Mouse (Mus musculus) embryonic facial prominence, embryonic 15.5 days (tissue): Measurements from ENCODE around the gene Ift140. TPM values are rescaled to one million over a fixed set of nuclear protein-coding genes. Genes with fewer than 3 reads are reported as not detected.
A peak's percentile ranks its signal among the peaks of the same experiment; 100 is the strongest.
"Not testable (repeated sequence)": the region's sequence is repeated elsewhere in the genome, so short reads cannot be mapped to it uniquely, and the experiment has no call there.

Experiments used
- ATAC-seq: fragments of 200-750 bp; cut with Nextera tagmentation; 2 replicates; pipeline ENCODE4 v1.8.0; 2017; ENCODE audit warnings: low read depth, moderate TSS enrichment; ENCODE audit not compliant: insufficient number of reproducible peaks, low FRiP score, low TSS enrichment
- H3K27ac ChIP-seq: fragments of 300-500 bp; sonication (generic); replicated peaks from 2 replicates; pipeline ENCODE4 v1.5.1; 2015; ENCODE audit warnings: mild to moderate bottlenecking, inconsistent platforms
- H3K27me3 ChIP-seq: fragments of 300-500 bp; sonication (generic); 2 replicates; pipeline ENCODE4 v1.6.1; 2015; ENCODE audit warnings: inconsistent platforms
- H3K36me3 ChIP-seq: fragments of 300-500 bp; sonication (generic); 2 replicates; pipeline ENCODE4 v1.6.1; 2015; ENCODE audit warnings: mild to moderate bottlenecking, inconsistent platforms
- H3K4me1 ChIP-seq: fragments of 300-500 bp; sonication (generic); 2 replicates; pipeline ENCODE4 v1.6.1; 2015; ENCODE audit warnings: inconsistent platforms
- H3K4me2 ChIP-seq: fragments of 300-500 bp; sonication (generic); replicated peaks from 2 replicates; pipeline ENCODE4 v1.6.1; 2015; ENCODE audit warnings: mild to moderate bottlenecking, inconsistent platforms
- H3K4me3 ChIP-seq: fragments of 300-500 bp; sonication (generic); replicated peaks from 2 replicates; pipeline ENCODE4 v1.5.1; 2015; ENCODE audit warnings: mild to moderate bottlenecking, inconsistent platforms
- H3K9ac ChIP-seq: fragments of 300-500 bp; sonication (generic); 2 replicates; pipeline ENCODE4 v1.6.1; 2015; ENCODE audit warnings: inconsistent platforms
- H3K9me3 ChIP-seq: fragments of 300-500 bp; sonication (generic); replicated peaks from 2 replicates; pipeline ENCODE4 v1.6.1; 2016; ENCODE audit warnings: inconsistent platforms
- WGBS: fragments of 180-500 bp; shearing (Covaris S2); methylation state at CpG from one replicate; pipeline ENCODE4 v1.1.7; 2015; 5-methylcytosine and 5-hydroxymethylcytosine counted together
- polyA plus RNA-seq: library from polyadenylated mRNA; unstranded; fragments of >200 nt; fragmentation: Nextera tagmentation; extraction: Ambion mirVana; gene quantifications from 2 replicates; pipeline ENCODE4 v1.2.1, GENCODE M21; 2015

Gene Ift140
- polyA plus RNA-seq, 1 experiment from 2014 or later = 19.8 TPM

DNA sequence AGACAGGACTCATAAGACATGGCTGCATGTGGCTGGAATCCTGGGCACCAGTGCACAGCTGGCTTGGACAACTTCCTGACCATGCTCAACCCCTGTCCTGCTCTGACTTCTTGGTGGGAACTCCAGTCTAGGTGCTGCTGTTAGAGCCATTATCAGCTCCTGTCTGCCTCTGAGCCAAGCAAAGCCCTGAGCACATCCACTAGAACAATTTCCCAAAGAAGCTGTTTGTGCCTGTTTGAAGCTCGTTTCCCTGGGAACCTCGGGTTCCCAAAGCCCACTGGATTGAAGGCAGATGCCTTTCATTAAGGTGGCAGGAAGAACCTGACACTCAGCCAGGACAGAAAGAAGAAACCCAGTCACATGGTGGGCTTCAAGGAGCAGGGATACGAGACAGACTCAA is 104.5 kb downstream of the Ift140 start, which contains the start of gene Ptx4:
TSS of gene Ptx4 (plus strand) at position 355 of the 400 bp plus-strand sequence.
- Histone ChIP-seq H3K4me3 (no peak within 1 kb of the TSS), H3K4me2 (no peak within 1 kb of the TSS), H3K9me3 (no peaks in the 10 kb centered on the region), H3K9ac (no peak within 1 kb of the TSS), H3K36me3 (no peaks in the 10 kb centered on the region), H3K4me1 (peaks cover 10% of the 10 kb centered on the region; the same call in 1 of the 2 replicates), H3K27me3 (no peaks in the 10 kb centered on the region; the same call in 1 of the 2 replicates), H3K27ac (no peak within 1 kb of the TSS)
- WGBS = 11% methylated on average over 3 of the region's 3 CpGs
- ATAC-seq = no peak

DNA sequence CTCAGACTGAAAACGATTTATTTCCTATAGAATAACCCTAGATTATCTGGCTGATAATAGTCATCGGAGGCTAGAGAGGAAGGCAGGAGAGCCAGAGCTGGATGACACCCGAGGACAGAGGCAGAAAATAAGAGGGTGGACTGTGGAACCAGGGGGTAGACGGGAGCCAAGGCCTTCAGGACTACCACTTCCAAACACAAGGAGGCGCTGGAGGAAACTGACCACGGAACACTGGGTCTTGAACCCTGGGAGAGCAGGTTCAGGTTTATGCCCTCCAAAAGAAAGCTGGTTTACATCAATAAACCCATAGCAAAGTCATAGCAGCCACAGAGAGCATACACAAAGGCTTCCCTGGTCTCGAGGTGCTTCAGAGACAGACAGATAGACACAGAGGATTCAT is 108.1 kb downstream of the Ift140 start:
- Histone ChIP-seq H3K4me1 (0 out of 2 replicates have a peak, but pooled peaks cover 3% of the 10 kb centered on the region), H3K9me3 (no peaks in the 10 kb centered on the region), H3K27ac (no peak overlapping the region), H3K4me3 (no peak overlapping the region), H3K4me2 (no peak overlapping the region), H3K9ac (no peak overlapping the region), H3K27me3 (no peaks in the 10 kb centered on the region; the same call in 1 of the 2 replicates), H3K36me3 (no peaks in the 10 kb centered on the region)
- WGBS = 33% methylated on average over 7 of the region's 7 CpGs
- no peak for ATAC-seq

DNA sequence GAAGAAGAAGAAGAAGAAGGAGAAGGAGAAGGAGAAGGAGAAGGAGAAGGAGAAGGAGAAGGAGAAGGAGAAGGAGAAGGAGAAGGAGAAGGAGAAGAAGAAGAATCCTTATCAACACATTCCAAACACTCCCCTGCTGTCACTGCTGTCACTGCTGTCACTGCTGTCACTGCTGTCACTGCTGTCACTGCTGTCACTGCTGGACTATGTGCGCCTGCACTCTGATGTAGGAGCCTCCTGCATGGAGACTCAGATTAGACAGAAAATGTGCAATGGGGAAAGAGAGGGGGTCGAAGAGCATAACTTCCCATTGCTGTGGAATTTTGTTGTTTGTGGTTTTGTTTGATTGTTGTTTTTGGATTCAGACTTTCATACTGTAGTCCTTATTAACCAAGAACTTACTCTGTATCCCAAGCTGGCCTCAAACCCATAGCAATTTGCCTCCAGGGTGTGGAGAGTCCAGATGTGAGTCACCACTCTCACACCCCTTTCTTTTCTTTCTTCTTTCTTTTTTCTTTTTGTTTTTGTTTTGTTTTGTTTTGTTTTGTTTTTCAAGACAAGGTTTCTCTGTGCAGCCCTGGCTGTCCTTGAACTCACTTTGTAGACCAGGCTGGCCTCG is 109.7 kb downstream of the Ift140 start:
- not testable (repeated sequence) for H3K9ac ChIP-seq, H3K4me1 ChIP-seq, H3K4me2 ChIP-seq, H3K27ac ChIP-seq, H3K27me3 ChIP-seq, H3K9me3 ChIP-seq, H3K4me3 ChIP-seq, ATAC-seq, H3K36me3 ChIP-seq
- 68% methylated on average over 3 of the region's 3 CpGs for WGBS

DNA sequence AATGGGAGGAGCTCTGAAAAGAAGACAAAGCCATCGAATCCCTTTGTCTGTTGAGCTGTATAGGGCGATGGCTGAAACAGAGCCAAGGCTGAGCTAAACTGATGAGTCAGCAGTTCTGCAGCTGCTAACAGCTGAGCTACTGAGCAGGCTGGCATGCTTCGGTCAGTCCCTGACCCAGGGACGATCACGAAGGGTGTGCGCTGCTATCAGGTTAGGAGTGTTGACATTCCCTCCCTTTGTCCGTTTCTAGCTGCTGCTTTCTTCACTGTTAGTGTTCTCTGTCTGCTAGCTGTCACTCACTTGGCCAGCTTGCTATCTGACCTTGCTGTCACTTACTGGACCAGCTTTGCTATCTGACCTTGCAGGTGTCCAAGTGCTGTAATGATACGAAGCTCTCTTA is 111.2 kb downstream of the Ift140 start:
- H3K4me1 ChIP-seq = no peaks in the 10 kb centered on the region
- H3K9me3 ChIP-seq = no peaks in the 10 kb centered on the region
- no peak overlapping the region for H3K4me2 ChIP-seq
- 64% methylated on average over 8 of the region's 8 CpGs for WGBS
- H3K36me3 ChIP-seq = no peaks in the 10 kb centered on the region
- H3K9ac ChIP-seq = no peak overlapping the region
- no peak overlapping the region for H3K27ac ChIP-seq
- no peak overlapping the region for H3K4me3 ChIP-seq
- no peak for ATAC-seq
- H3K27me3 ChIP-seq = no peaks in the 10 kb centered on the region; the same call in 1 of the 2 replicates

DNA sequence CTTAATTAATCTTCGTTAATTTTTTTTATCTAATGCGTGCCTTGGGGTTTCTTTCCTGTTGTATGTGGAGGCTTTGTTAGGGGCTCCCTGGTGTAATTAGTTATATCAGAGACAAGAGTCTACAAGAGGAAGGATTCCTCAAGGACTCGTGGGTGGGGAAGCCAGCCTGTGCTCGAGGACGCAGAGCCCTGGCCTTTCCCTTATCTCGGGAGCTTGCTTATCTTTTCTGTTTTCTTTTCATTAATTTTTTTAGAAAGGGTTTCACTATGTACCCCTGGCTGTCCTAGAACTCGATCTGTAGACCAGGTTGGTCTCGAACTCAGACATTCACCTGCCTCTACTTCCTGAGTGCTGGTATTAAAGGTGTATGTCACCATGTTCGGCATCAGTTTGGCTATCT is 111.8 kb downstream of the Ift140 start:
- Histone ChIP-seq H3K4me2 (no peak overlapping the region), H3K9me3 (no peaks in the 10 kb centered on the region), H3K27ac (no peak overlapping the region), H3K36me3 (no peaks in the 10 kb centered on the region), H3K4me1 (no peaks in the 10 kb centered on the region), H3K4me3 (no peak overlapping the region), H3K27me3 (no peaks in the 10 kb centered on the region; the same call in 1 of the 2 replicates), H3K9ac (no peak overlapping the region)
- no peak for ATAC-seq
- WGBS = 74% methylated on average over 9 of the region's 9 CpGs

DNA sequence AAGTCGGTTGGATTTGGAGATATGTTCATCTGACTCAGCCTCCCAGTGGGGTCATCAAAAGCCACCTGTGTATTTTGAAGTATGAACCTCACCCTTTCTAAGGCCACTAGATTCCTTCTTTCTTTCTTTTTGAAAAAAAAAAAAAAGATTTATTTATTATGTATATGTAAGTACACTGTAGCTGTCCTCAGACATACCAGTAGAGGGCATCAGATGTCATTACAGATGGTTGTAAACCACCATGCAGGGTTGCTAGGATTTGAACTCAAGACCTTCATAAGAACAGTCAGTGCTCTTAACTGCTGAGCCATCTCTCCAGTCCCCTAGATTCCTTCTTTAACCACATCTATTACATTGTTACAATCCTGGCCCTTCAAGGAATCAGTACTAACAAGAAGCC is 114.2 kb downstream of the Ift140 start:
- Histone ChIP-seq H3K4me2 (no peak overlapping the region), H3K9ac (no peak overlapping the region), H3K9me3 (no peaks in the 10 kb centered on the region), H3K27me3 (no peaks in the 10 kb centered on the region), H3K36me3 (no peaks in the 10 kb centered on the region), H3K4me1 (peaks cover 15% of the 10 kb centered on the region), H3K4me3 (no peak overlapping the region), H3K27ac (no peak overlapping the region)
- 86% methylated on average over 1 of the region's 1 CpGs for WGBS
- ATAC-seq = no peak

DNA sequence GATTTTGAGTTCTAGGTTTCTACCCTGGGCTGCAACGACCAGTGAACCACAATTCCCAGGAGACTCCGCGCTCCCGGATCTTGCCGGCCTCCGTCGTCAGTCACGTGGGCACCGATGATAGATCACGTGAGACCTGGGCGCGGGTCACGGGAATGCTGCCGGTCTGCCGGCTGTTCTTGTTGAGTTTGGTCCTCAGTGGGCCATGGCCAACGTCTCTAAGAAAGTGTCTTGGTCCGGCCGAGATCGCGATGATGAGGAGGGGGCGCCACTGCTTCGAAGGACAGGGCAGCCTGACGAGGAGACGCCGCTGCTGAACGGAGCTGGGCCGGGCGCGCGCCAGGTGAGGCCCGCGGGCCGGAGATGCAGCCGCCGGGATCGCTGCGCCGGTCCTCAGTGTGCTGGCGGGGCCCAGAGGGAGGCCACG is 117.4 kb downstream of the Ift140 start, which contains the start of gene Clcn7:
TSS of gene Clcn7 (plus strand) at position 117 of the 424 bp plus-strand sequence.
- H3K4me1 ChIP-seq = peaks cover 15% of the 10 kb centered on the region
- peak within 1 kb of the TSS; percentile 73 for H3K9ac ChIP-seq
- no peaks in the 10 kb centered on the region for H3K27me3 ChIP-seq
- H3K36me3 ChIP-seq = no peaks in the 10 kb centered on the region
- under 1% methylated on average over 40 of the region's 40 CpGs for WGBS
- peak within 1 kb of the TSS; percentile 88 for H3K4me3 ChIP-seq
- ATAC-seq = peak; percentile 88
- no peaks in the 10 kb centered on the region for H3K9me3 ChIP-seq
- H3K4me2 ChIP-seq = peak within 1 kb of the TSS; percentile 58
- H3K27ac ChIP-seq = 0 out of 2 replicates have a peak within 1 kb of the TSS, but pooled peaks have one; percentile 13

DNA sequence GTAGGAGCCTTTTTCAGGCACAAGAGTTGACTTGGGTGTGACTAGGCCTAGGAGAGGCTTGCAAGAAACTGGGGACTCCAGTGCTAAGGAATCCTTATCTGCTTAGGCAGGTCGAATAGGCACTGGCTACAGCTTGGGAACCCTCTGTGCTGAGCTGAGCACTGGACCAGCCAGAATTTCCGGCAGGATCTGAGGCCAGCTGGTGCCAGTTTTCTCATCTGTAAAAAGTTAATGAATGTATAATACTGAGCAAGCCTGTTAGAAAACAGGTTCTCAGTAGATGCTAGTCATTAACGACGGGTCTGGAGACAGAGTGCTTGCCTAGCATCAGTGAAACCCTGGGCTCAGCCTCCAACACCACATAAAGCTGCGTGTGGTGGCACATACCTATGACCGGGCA is 119.7 kb downstream of the Ift140 start:
- Histone ChIP-seq H3K9me3 (no peaks in the 10 kb centered on the region), H3K4me2 (no peak overlapping the region), H3K4me1 (peaks cover 15% of the 10 kb centered on the region), H3K27me3 (no peaks in the 10 kb centered on the region), H3K36me3 (no peaks in the 10 kb centered on the region), H3K9ac (no peak overlapping the region), H3K4me3 (no peak overlapping the region), H3K27ac (no peak overlapping the region)
- ATAC-seq = no peak
- 84% methylated on average over 6 of the region's 6 CpGs for WGBS

DNA sequence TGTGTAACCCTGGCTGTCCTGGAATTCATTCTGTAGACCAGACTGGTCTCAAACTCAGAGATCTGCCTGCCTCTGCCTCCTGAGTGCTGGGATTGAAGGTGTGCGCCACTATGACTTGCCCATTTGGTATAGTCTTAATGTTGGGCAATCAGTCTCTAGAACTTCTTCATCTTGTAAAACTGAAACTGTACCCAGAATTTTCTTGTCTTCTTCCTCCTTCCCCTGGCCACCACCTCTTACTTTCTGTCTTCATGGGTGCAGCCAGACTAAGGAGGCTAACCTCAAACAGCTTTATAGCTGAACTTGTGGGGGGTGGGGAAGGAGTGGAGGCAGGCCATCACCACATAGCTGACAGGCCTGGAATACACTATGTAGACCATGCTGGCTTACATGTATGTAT is 122.9 kb downstream of the Ift140 start:
- Histone ChIP-seq H3K4me1 (peaks cover 10% of the 10 kb centered on the region), H3K27me3 (no peaks in the 10 kb centered on the region), H3K9ac (no peak overlapping the region), H3K4me3 (no peak overlapping the region), H3K36me3 (no peaks in the 10 kb centered on the region; the same call in 1 of the 2 replicates), H3K4me2 (no peak overlapping the region), H3K9me3 (no peaks in the 10 kb centered on the region), H3K27ac (no peak overlapping the region)
- no peak for ATAC-seq
- WGBS = 89% methylated on average over 1 of the region's 1 CpGs

DNA sequence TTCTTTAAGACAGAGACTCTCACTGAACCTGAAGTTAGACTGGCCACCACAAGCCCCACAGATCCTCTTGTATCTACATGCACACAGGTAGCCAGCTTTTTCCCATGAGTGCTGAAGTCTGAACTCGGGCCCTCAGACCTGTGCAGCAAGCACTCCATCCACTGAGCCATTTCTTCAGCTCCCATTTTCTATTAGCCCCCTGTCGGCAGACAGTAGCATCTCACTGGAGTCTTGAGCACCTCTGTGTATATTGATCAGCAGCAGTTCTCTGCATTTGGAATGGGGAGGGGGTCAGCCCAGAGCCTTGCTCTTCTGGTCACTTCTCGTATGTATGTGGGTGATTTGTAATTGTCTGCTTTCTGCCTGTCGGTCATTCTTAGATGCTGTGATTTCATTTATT is 124.1 kb downstream of the Ift140 start:
- H3K4me3 ChIP-seq = no peak overlapping the region
- 63% methylated on average over 4 of the region's 4 CpGs for WGBS
- ATAC-seq = no peak

More for the DNA sequence above, 124.1 kb downstream of the Ift140 start:
- peaks cover under 1% of the 10 kb centered on the region; the same call in 1 of the 2 replicates for H3K36me3 ChIP-seq
- H3K9ac ChIP-seq = no peak overlapping the region
- H3K4me1 ChIP-seq = no peaks in the 10 kb centered on the region
- H3K27ac ChIP-seq = no peak overlapping the region
- no peaks in the 10 kb centered on the region for H3K27me3 ChIP-seq
- no peaks in the 10 kb centered on the region for H3K9me3 ChIP-seq
- H3K4me2 ChIP-seq = no peak overlapping the region
